In genomic region chr2:123920418-123920817, GRCm38 (mm10) we compare ENCODE assay signal across 15 mouse cellular contexts.
"Had no signal": no experiment of that assay in that cellular context is flagged by ENCODE, and none has a peak within 500 bp of the region (broad histone marks: within the 10 kb centered on the region; RNA-seq: fewer than 3 reads in every experiment).

No protein-coding gene starts in this region.

- H3K36me3 ChIP-seq: limb, embryonic 15.5 days; liver, embryonic 12.5 days; midbrain, embryonic 10.5 days; midbrain, embryonic 15.5 days; neural tube, embryonic 12.5 days had no signal

- H3K27ac ChIP-seq: kidney, postnatal 0 days; limb, embryonic 15.5 days; liver, embryonic 12.5 days; midbrain, embryonic 10.5 days; midbrain, embryonic 15.5 days; neural tube, embryonic 12.5 days had no signal

- H3K4me2 ChIP-seq: limb, embryonic 15.5 days; liver, embryonic 12.5 days; lung, embryonic 14.5 days; midbrain, embryonic 15.5 days; neural tube, embryonic 12.5 days had no signal

- H3K9me3 ChIP-seq: limb, embryonic 15.5 days; liver, embryonic 12.5 days; midbrain, embryonic 10.5 days; midbrain, embryonic 15.5 days; neural tube, embryonic 12.5 days had no signal

- DNase-seq: kidney, adult 11 months; kidney, adult 9 months; kidney, postnatal 36 days; lung, embryonic 14.5 days; lung, postnatal 10 days; lung, postnatal 4 days; spleen, adult 18-20 months; thymus, adult 2 months; thymus, postnatal 36 days had no signal

- H3K4me3 ChIP-seq: limb, embryonic 15.5 days; liver, embryonic 12.5 days; midbrain, embryonic 10.5 days; midbrain, embryonic 15.5 days; neural tube, embryonic 12.5 days had no signal

- H3K4me1 ChIP-seq: limb, embryonic 15.5 days; liver, embryonic 12.5 days; midbrain, embryonic 10.5 days; midbrain, embryonic 15.5 days; neural tube, embryonic 12.5 days had no signal

- H3K9ac ChIP-seq: limb, embryonic 15.5 days; liver, embryonic 12.5 days; lung, embryonic 14.5 days; midbrain, embryonic 15.5 days; neural tube, embryonic 12.5 days had no signal

- H3K27me3 ChIP-seq: limb, embryonic 15.5 days; liver, embryonic 12.5 days; midbrain, embryonic 15.5 days; neural tube, embryonic 12.5 days had no signal

- ATAC-seq: liver, embryonic 12.5 days; midbrain, embryonic 15.5 days had no signal
